Mouse (Mus musculus): ENCODE measurements around the gene Rad50.

DNA sequence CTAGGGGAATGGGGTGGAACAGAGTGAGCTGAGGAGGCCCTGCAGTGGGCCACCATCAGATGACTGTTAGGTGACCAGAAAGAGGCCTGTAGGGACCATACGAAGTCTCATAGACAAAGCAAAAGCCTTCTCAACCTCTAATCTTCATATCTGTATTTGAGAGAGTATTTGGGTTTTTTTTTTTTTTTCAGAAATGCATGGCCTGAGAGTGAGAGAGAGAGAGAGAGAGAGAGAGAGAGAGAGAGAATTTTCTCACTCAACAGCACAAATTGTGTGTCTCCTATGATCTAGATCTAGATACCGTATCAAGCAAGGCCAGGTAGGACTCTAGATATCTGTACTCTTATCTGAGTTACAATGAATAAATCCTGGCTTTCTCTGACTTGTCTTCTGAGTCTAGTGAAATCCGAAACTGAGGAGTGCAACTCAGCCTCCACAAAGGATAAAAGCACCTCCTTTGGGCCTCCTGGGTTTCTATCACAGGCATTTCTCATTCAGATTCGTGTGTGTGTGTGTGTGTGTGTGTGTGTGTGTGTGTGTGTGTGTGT lies 89.5 kb downstream of the Rad50 start:
- TF ChIP-seq CTCF (conservative IDR thresholded peaks at IDR 0.05; ENCODE audit: low read length) (no peak), POU5F1 (IDR thresholded peaks at IDR 0.05; ENCODE audit: borderline replicate concordance, low read length) (no peak), NANOG (IDR thresholded peaks at IDR 0.05; ENCODE audit: borderline replicate concordance, low read length) (no peak)
